ENCODE assay signal across 13 mouse cellular contexts in the genomic region with DNA sequence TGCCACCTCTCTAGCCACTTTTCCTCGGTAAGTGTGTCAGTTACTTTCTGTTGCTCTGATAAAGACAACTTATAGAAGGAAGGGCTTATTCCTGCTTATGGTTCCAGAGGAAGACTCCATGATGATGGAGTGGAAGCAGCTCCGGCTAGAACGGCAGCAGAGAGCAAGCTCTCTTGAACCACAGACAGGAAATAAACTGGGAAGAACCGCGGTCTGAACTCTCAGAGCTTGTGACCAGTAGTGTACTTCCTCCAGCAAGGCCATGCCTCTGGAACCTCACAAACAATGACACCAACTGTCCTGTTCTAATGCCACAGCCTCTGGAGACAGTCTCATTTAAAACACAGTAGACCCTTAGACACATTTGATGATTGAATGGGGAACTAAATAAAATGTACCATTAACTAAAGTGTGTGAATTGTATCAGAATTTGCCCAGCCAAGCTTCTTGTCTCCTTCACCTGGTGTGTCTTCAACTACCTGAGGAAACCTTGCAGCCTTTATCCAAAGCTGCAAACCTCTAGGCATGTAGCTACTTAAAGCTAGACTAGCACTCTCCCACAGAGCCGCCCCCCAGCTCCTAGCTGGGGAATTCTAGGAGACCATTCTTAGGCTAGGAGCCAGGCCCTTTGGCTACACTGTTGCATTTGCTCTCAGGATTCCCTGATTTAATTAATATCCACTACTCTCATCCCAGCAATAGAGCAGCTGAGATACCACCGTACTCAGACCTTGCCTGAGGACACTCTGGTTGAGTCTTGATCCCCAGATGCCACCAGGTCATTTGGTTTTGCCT. TPM values are rescaled to one million over a fixed set of nuclear protein-coding genes. Genes with fewer than 3 reads are reported as not detected.
DNase-seq lines count a peak whose midpoint lies in the region; ATAC-seq lines count a peak whose summit lies in the region.
"Had no signal": no experiment of that assay in that cellular context is flagged by ENCODE, and none has a peak within 500 bp of the region (broad histone marks: within the 10 kb centered on the region; RNA-seq: fewer than 3 reads in every experiment).

No protein-coding gene starts in this region.

- H3K4me2 ChIP-seq in midbrain, embryonic 13.5 days (replicated peaks) = no peak overlapping the region
- H3K4me2 ChIP-seq in hindbrain, embryonic 16.5 days (ENCODE audit: low read length) = no peak overlapping the region
- H3K4me2 ChIP-seq: embryonic facial prominence, embryonic 13.5 days; forebrain, embryonic 15.5 days; hindbrain, embryonic 13.5 days; midbrain, embryonic 15.5 days had no signal

- H3K27ac ChIP-seq in midbrain, embryonic 13.5 days = no peak overlapping the region
- H3K27ac ChIP-seq in hindbrain, embryonic 16.5 days (ENCODE audit: low read depth, low read length) = no peak overlapping the region
- H3K27ac ChIP-seq: embryonic facial prominence, embryonic 13.5 days; forebrain, embryonic 15.5 days; hindbrain, embryonic 13.5 days; midbrain, embryonic 15.5 days had no signal

- H3K36me3 ChIP-seq in megakaryocyte, embryonic 14.5 days (replicated peaks; ENCODE audit: low read length) = peaks cover 21% of the 10 kb centered on the region
- no peaks in the 10 kb centered on the region for H3K36me3 ChIP-seq in midbrain, embryonic 13.5 days
- no peaks in the 10 kb centered on the region for H3K36me3 ChIP-seq in hindbrain, embryonic 16.5 days (ENCODE audit: control insufficient read depth, insufficient read depth, low read length)
- H3K36me3 ChIP-seq: embryonic facial prominence, embryonic 13.5 days; forebrain, embryonic 15.5 days; hindbrain, embryonic 13.5 days; midbrain, embryonic 15.5 days had no signal

- H3K9me3 ChIP-seq in megakaryocyte, embryonic 14.5 days = no peaks in the 10 kb centered on the region
- H3K9me3 ChIP-seq in midbrain, embryonic 13.5 days = no peaks in the 10 kb centered on the region
- H3K9me3 ChIP-seq in hindbrain, embryonic 16.5 days (ENCODE audit: control insufficient read depth, low read length) = no peaks in the 10 kb centered on the region
- H3K9me3 ChIP-seq: embryonic facial prominence, embryonic 13.5 days; forebrain, embryonic 15.5 days; hindbrain, embryonic 13.5 days; midbrain, embryonic 15.5 days had no signal

- peaks cover 58% of the 10 kb centered on the region for H3K4me1 ChIP-seq in megakaryocyte, embryonic 14.5 days
- no peaks in the 10 kb centered on the region for H3K4me1 ChIP-seq in midbrain, embryonic 13.5 days (replicated peaks)
- no peaks in the 10 kb centered on the region for H3K4me1 ChIP-seq in hindbrain, embryonic 16.5 days (ENCODE audit: control insufficient read depth, insufficient read depth, low read depth, low read length)
- H3K4me1 ChIP-seq: forebrain, embryonic 15.5 days; midbrain, embryonic 15.5 days had no signal

- peak; percentile 30 for DNase-seq in heart, adult 8-10 months (ENCODE audit: low spot score)
- no peak for DNase-seq in heart, postnatal 4 days
- peak; percentile 19 for DNase-seq in thymus, postnatal 25 days
- DNase-seq in thymus, postnatal 0 days (ENCODE audit: low spot score) = no peak
- DNase-seq in adrenal gland, postnatal 14 days = no peak
- DNase-seq: cerebellum, adult 9-10 months had no signal

- no peaks in the 10 kb centered on the region for H3K27me3 ChIP-seq in megakaryocyte, embryonic 14.5 days (replicated peaks)
- H3K27me3 ChIP-seq in midbrain, embryonic 13.5 days = no peaks in the 10 kb centered on the region
- no peaks in the 10 kb centered on the region for H3K27me3 ChIP-seq in hindbrain, embryonic 16.5 days (replicated peaks; ENCODE audit: control insufficient read depth, insufficient read depth, low read length)
- H3K27me3 ChIP-seq: embryonic facial prominence, embryonic 13.5 days; forebrain, embryonic 15.5 days; hindbrain, embryonic 13.5 days; midbrain, embryonic 15.5 days had no signal

- 85% methylated on average over 7 of the region's 7 CpGs for WGBS in midbrain, embryonic 13.5 days
- WGBS in hindbrain, embryonic 16.5 days = 83% methylated on average over 7 of the region's 7 CpGs

- H3K9ac ChIP-seq in midbrain, embryonic 13.5 days (replicated peaks) = no peak overlapping the region
- H3K9ac ChIP-seq in hindbrain, embryonic 16.5 days (ENCODE audit: low read depth, low read length) = no peak overlapping the region
- H3K9ac ChIP-seq: embryonic facial prominence, embryonic 13.5 days; forebrain, embryonic 15.5 days; hindbrain, embryonic 13.5 days; midbrain, embryonic 15.5 days had no signal

- ATAC-seq in midbrain, embryonic 13.5 days = no peak
- ATAC-seq in hindbrain, embryonic 16.5 days = no peak
- ATAC-seq: forebrain, embryonic 15.5 days; midbrain, embryonic 15.5 days had no signal

- H3K4me3 ChIP-seq in megakaryocyte, embryonic 14.5 days (replicated peaks) = peak overlapping the region; percentile 90
- no peak overlapping the region for H3K4me3 ChIP-seq in midbrain, embryonic 13.5 days (replicated peaks)
- H3K4me3 ChIP-seq in hindbrain, embryonic 16.5 days (ENCODE audit: low read length) = no peak overlapping the region
- H3K4me3 ChIP-seq: embryonic facial prominence, embryonic 13.5 days; forebrain, embryonic 15.5 days; hindbrain, embryonic 13.5 days; midbrain, embryonic 15.5 days had no signal

RNA-seq across cellular contexts. Expression of a gene that starts 0.6 kb away (rescaled TPM):
- 1 to 10 TPM in 1 of 4 experiments, under 1 TPM in 3; 0.37 to 2.2 (median 0.63) TPM for total RNA-seq in heart, adult 8-10 months (2022)
- total RNA-seq in heart, postnatal 4 days (2021) = 1 to 10 TPM in 1 of 2 experiments, under 1 TPM in 1; 0.95 to 1.1 TPM
- 18.8 and 19.9 TPM in 2 replicates for polyA plus RNA-seq in thymus, postnatal 0 days (2015; fragmentation: Nextera tagmentation; extraction: Ambion mirVana)
- 44.7 and 70.3 TPM in 2 replicates for polyA plus RNA-seq in megakaryocyte, embryonic 14.5 days (2012; ENCODE audit: insufficient read depth, low replicate concordance)
- total RNA-seq in adrenal gland, postnatal 14 days (2021) = 2.4 and 8.7 TPM in 2 replicates
- polyA plus RNA-seq in midbrain, embryonic 13.5 days (2015; fragmentation: Nextera tagmentation; extraction: Ambion mirVana) = 5.1 and 6.3 TPM in 2 replicates
- polyA plus RNA-seq in hindbrain, embryonic 16.5 days (2015; fragmentation: Nextera tagmentation; extraction: Ambion mirVana) = 1.6 and 2.5 TPM in 2 replicates

RNA-seq across cellular contexts. Expression of a gene that starts 15.3 kb away (rescaled TPM):
- total RNA-seq in heart, adult 8-10 months (2022) = 10 to 100 TPM; 46.5 to 51.3 (median 48.9) TPM
- total RNA-seq in heart, postnatal 4 days (2021) = 10 to 100 TPM; 38.6 to 46.3 TPM
- polyA plus RNA-seq in thymus, postnatal 0 days (2015; fragmentation: Nextera tagmentation; extraction: Ambion mirVana) = 30.2 and 31.1 TPM in 2 replicates
- 6.6 TPM in 1 of 2 replicates, not detected in the other for polyA plus RNA-seq in megakaryocyte, embryonic 14.5 days (2012; ENCODE audit: insufficient read depth, low replicate concordance)
- total RNA-seq in adrenal gland, postnatal 14 days (2021) = 26.3 and 29.5 TPM in 2 replicates
- 57.2 and 60.3 TPM in 2 replicates for polyA plus RNA-seq in midbrain, embryonic 13.5 days (2015; fragmentation: Nextera tagmentation; extraction: Ambion mirVana)
- polyA plus RNA-seq in hindbrain, embryonic 16.5 days (2015; fragmentation: Nextera tagmentation; extraction: Ambion mirVana) = 64.3 and 66.8 TPM in 2 replicates

RNA-seq across cellular contexts. Expression of a gene that starts 21.4 kb away (rescaled TPM):
- total RNA-seq in heart, adult 8-10 months (2022) = 10 to 100 TPM; 70.9 to 75.8 (median 73.3) TPM
- 10 to 100 TPM; 70.5 to 79.0 TPM for total RNA-seq in heart, postnatal 4 days (2021)
- polyA plus RNA-seq in thymus, postnatal 0 days (2015; fragmentation: Nextera tagmentation; extraction: Ambion mirVana) = 10.9 and 12.4 TPM in 2 replicates
- 105 and 143 TPM in 2 replicates for polyA plus RNA-seq in megakaryocyte, embryonic 14.5 days (2012; ENCODE audit: insufficient read depth, low replicate concordance)
- total RNA-seq in adrenal gland, postnatal 14 days (2021) = 47.1 and 62.2 TPM in 2 replicates
- 32.1 and 39.6 TPM in 2 replicates for polyA plus RNA-seq in midbrain, embryonic 13.5 days (2015; fragmentation: Nextera tagmentation; extraction: Ambion mirVana)
- 15.8 and 25.4 TPM in 2 replicates for polyA plus RNA-seq in hindbrain, embryonic 16.5 days (2015; fragmentation: Nextera tagmentation; extraction: Ambion mirVana)

Comparison
In these comparisons a context has a peak if more than half of its experiments do, and no peak if none do; other contexts are left out.
1. DNase-seq: peak in heart, adult 8-10 months (single experiment) and thymus, postnatal 25 days (single experiment); none in heart, postnatal 4 days (single experiment), thymus, postnatal 0 days (single experiment) and adrenal gland, postnatal 14 days (single experiment).